Mouse (Mus musculus): ENCODE measurements at regions not wholly inside any gene's neighbourhood (a gene's known extent, or its start where the extent isn't known, plus 50 kb on each side); places are given as distances from the start of the nearest gene placed in this dataset.
A peak's percentile ranks its signal among the peaks of the same experiment; 100 is the strongest.

- DNase-seq (ENCODE audit: low spot score in 2 of 2) = no peak
Observed at GRCm38 (mm10) chr1:24832246-24832645, 153.8 kb downstream of the Lmbrd1 start.

GRCm38 (mm10) chr1:24866877-24867276, 188.4 kb downstream of the Lmbrd1 start:
- no peak for DNase-seq (ENCODE audit: low spot score in 2 of 2)

- peak; percentile 6 to 26 for DNase-seq (ENCODE audit: low spot score in 2 of 2)
Observed at GRCm38 (mm10) chr1:24869772-24870171, 191.3 kb downstream of the Lmbrd1 start.

GRCm38 (mm10) chr1:24870685-24871417, 192.4 kb downstream of the Lmbrd1 start:
- no peak for DNase-seq (ENCODE audit: low spot score in 2 of 2)

GRCm38 (mm10) chr1:24877014-24877413, 198.6 kb downstream of the Lmbrd1 start:
- no peak for DNase-seq (ENCODE audit: low spot score in 2 of 2)

- no peak for DNase-seq (ENCODE audit: low spot score in 2 of 2)
Observed at GRCm38 (mm10) chr1:24883638-24884037, 205.2 kb downstream of the Lmbrd1 start.

GRCm38 (mm10) chr1:24901278-24901677, 222.8 kb downstream of the Lmbrd1 start:
- peak; percentile 81 to 90 for DNase-seq (ENCODE audit: low spot score in 2 of 2)

GRCm38 (mm10) chr1:24938303-24939263, 260.2 kb downstream of the Lmbrd1 start:
- no peak for DNase-seq (ENCODE audit: low spot score in 2 of 2)

- DNase-seq (ENCODE audit: low spot score in 2 of 2) = no peak
Observed at GRCm38 (mm10) chr1:24942757-24943296, 264.4 kb downstream of the Lmbrd1 start.

GRCm38 (mm10) chr1:24943451-24943850, 265.0 kb downstream of the Lmbrd1 start:
- DNase-seq (ENCODE audit: low spot score in 2 of 2) = no peak

GRCm38 (mm10) chr1:24972681-24973080, 294.3 kb downstream of the Lmbrd1 start:
- no peak for DNase-seq (ENCODE audit: low spot score in 2 of 2)

GRCm38 (mm10) chr1:25008456-25009169, 330.2 kb downstream of the Lmbrd1 start:
- DNase-seq (ENCODE audit: low spot score in 2 of 2) = peak; percentile 8 to 33

- DNase-seq (ENCODE audit: low spot score in 2 of 2) = no peak
Observed at GRCm38 (mm10) chr1:25012754-25013153, 334.3 kb downstream of the Lmbrd1 start.

Measured in left cerebral cortex, adult 18-20 months (tissue).